Mouse (Mus musculus): ENCODE data around the gene Mvb12b. TPM values are rescaled to one million over a fixed set of nuclear protein-coding genes. Genes with fewer than 3 reads are reported as not detected.

The Mvb12b gene
- polyA plus RNA-seq, 1 experiment from 2014 or later = 17.7 TPM

DNA sequence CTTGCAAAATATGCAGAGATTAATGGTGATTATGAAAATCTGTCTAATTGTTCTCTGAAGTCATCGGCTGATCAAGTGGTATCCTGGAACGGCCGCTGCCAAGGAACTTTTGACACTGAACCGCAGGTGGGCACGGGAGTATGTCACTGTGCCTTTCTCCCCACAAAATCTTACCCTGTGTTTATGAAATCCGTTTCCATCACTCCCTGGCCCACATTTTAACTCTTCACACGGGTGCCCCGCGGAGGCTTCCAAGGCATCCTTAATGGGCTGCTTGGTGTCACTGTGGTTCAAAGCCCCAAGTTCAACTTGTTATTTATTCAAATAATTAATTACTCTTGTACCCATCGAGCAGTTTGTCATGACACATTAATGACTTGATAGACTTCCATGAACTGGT is 116.4 kb downstream of the Mvb12b start:
- Histone ChIP-seq H3K4me3 (ENCODE audit: low read depth, low read length) (no peak overlapping the region), H3K27ac (ENCODE audit: low read depth, low read length) (no peak overlapping the region), H3K4me1 (replicated peaks; ENCODE audit: control insufficient read depth, insufficient read depth, low read length) (no peaks in the 10 kb centered on the region), H3K27me3 (replicated peaks; ENCODE audit: control insufficient read depth, insufficient read depth, low read length) (no peaks in the 10 kb centered on the region), H3K4me2 (no peak overlapping the region), H3K9ac (ENCODE audit: low read depth, low read length) (no peak overlapping the region), H3K36me3 (ENCODE audit: control insufficient read depth, insufficient read depth, low read length) (peaks cover 4% of the 10 kb centered on the region; the same call in 1 of the 2 replicates), H3K9me3 (ENCODE audit: control insufficient read depth, low read length) (no peaks in the 10 kb centered on the region)
- DNase-seq (ENCODE audit: low spot score) (no peak), ATAC-seq (replicated peaks; ENCODE audit: low FRiP score) (no peak)
- 87% methylated on average over 10 of the region's 10 CpGs for WGBS

- no peak overlapping the region for H3K4me2 ChIP-seq
- H3K4me3 ChIP-seq (ENCODE audit: low read depth, low read length) = no peak overlapping the region
- H3K27ac ChIP-seq (ENCODE audit: low read depth, low read length) = no peak overlapping the region
- 82% methylated on average over 4 of the region's 4 CpGs for WGBS
- H3K9ac ChIP-seq (ENCODE audit: low read depth, low read length) = no peak overlapping the region
- DNase-seq (ENCODE audit: low spot score) = no peak
- H3K27me3 ChIP-seq (replicated peaks; ENCODE audit: control insufficient read depth, insufficient read depth, low read length) = no peaks in the 10 kb centered on the region
- H3K4me1 ChIP-seq (replicated peaks; ENCODE audit: control insufficient read depth, insufficient read depth, low read length) = no peaks in the 10 kb centered on the region
- H3K9me3 ChIP-seq (ENCODE audit: control insufficient read depth, low read length) = no peaks in the 10 kb centered on the region
- no peak for ATAC-seq (replicated peaks; ENCODE audit: low FRiP score)
- H3K36me3 ChIP-seq (ENCODE audit: control insufficient read depth, insufficient read depth, low read length) = peaks cover 2% of the 10 kb centered on the region; the same call in 1 of the 2 replicates
These were observed 117.1 kb downstream of the Mvb12b start for GRCm38 (mm10) chr2:33770526-33771130.

DNA sequence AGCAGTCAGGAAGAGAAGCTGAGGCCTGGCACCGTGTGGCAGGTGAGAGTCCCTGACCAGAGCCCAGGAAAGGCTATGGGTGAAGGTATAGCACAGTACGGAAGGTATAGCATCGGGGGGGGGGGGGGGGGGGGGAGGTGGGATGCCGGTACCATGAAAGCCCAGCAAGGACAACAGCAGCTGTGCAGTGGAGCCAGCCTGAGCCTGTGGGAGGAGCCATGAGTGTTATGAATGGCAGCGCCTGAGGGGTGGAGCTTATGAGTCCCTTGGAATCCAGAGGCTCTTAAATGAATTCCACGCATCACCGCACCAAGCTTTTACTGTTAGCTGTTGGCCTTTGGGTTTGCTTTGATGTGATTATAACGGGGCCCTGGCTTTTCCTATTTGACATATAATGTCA is 123.3 kb downstream of the Mvb12b start:
- H3K4me1 ChIP-seq (replicated peaks; ENCODE audit: control insufficient read depth, insufficient read depth, low read length) = no peaks in the 10 kb centered on the region
- DNase-seq (ENCODE audit: low spot score) (no peak), ATAC-seq (replicated peaks; ENCODE audit: low FRiP score) (no peak)
- H3K4me2 ChIP-seq = no peak overlapping the region
- no peak overlapping the region for H3K9ac ChIP-seq (ENCODE audit: low read depth, low read length)
- no peak overlapping the region for H3K4me3 ChIP-seq (ENCODE audit: low read depth, low read length)
- H3K27me3 ChIP-seq (replicated peaks; ENCODE audit: control insufficient read depth, insufficient read depth, low read length) = no peaks in the 10 kb centered on the region
- H3K27ac ChIP-seq (ENCODE audit: low read depth, low read length) = no peak overlapping the region
- 81% methylated on average over 7 of the region's 8 CpGs for WGBS
- no peaks in the 10 kb centered on the region for H3K36me3 ChIP-seq (ENCODE audit: control insufficient read depth, insufficient read depth, low read length)
- no peaks in the 10 kb centered on the region for H3K9me3 ChIP-seq (ENCODE audit: control insufficient read depth, low read length)

- H3K4me2 ChIP-seq = no peak overlapping the region
- no peaks in the 10 kb centered on the region for H3K9me3 ChIP-seq (ENCODE audit: control insufficient read depth, low read length)
- DNase-seq (ENCODE audit: low spot score) (no peak), ATAC-seq (replicated peaks; ENCODE audit: low FRiP score) (no peak)
- no peaks in the 10 kb centered on the region for H3K27me3 ChIP-seq (replicated peaks; ENCODE audit: control insufficient read depth, insufficient read depth, low read length)
- no peak overlapping the region for H3K4me3 ChIP-seq (ENCODE audit: low read depth, low read length)
- no peaks in the 10 kb centered on the region for H3K4me1 ChIP-seq (replicated peaks; ENCODE audit: control insufficient read depth, insufficient read depth, low read length)
- no peaks in the 10 kb centered on the region for H3K36me3 ChIP-seq (ENCODE audit: control insufficient read depth, insufficient read depth, low read length)
- H3K9ac ChIP-seq (ENCODE audit: low read depth, low read length) = no peak overlapping the region
- H3K27ac ChIP-seq (ENCODE audit: low read depth, low read length) = no peak overlapping the region
- WGBS = 82% methylated on average over 6 of the region's 6 CpGs
These were observed 125.5 kb downstream of the Mvb12b start for GRCm38 (mm10) chr2:33762210-33762609.

- Histone ChIP-seq H3K9ac (ENCODE audit: low read depth, low read length) (no peak overlapping the region), H3K4me2 (no peak overlapping the region), H3K4me3 (ENCODE audit: low read depth, low read length) (no peak overlapping the region), H3K9me3 (ENCODE audit: control insufficient read depth, low read length) (no peaks in the 10 kb centered on the region), H3K27ac (ENCODE audit: low read depth, low read length) (no peak overlapping the region), H3K27me3 (replicated peaks; ENCODE audit: control insufficient read depth, insufficient read depth, low read length) (no peaks in the 10 kb centered on the region), H3K36me3 (ENCODE audit: control insufficient read depth, insufficient read depth, low read length) (no peaks in the 10 kb centered on the region), H3K4me1 (replicated peaks; ENCODE audit: control insufficient read depth, insufficient read depth, low read length) (peaks cover 6% of the 10 kb centered on the region; the same call in 1 of the 2 replicates)
- WGBS = 83% methylated on average over 13 of the region's 13 CpGs
- no peak for ATAC-seq (replicated peaks; ENCODE audit: low FRiP score)
- no peak for DNase-seq (ENCODE audit: low spot score)
These were observed 127.2 kb downstream of the Mvb12b start for GRCm38 (mm10) chr2:33760571-33760991.

GRCm38 (mm10) chr2:33759447-33759846 is 128.3 kb downstream of the Mvb12b start:
- no peak overlapping the region for H3K4me3 ChIP-seq (ENCODE audit: low read depth, low read length)
- no peaks in the 10 kb centered on the region for H3K9me3 ChIP-seq (ENCODE audit: control insufficient read depth, low read length)
- WGBS = 82% methylated on average over 10 of the region's 10 CpGs
- H3K9ac ChIP-seq (ENCODE audit: low read depth, low read length) = no peak overlapping the region
- no peaks in the 10 kb centered on the region for H3K36me3 ChIP-seq (ENCODE audit: control insufficient read depth, insufficient read depth, low read length)
- H3K27ac ChIP-seq (ENCODE audit: low read depth, low read length) = no peak overlapping the region
- H3K27me3 ChIP-seq (replicated peaks; ENCODE audit: control insufficient read depth, insufficient read depth, low read length) = no peaks in the 10 kb centered on the region
- H3K4me2 ChIP-seq = no peak overlapping the region
- peaks cover 14% of the 10 kb centered on the region for H3K4me1 ChIP-seq (replicated peaks; ENCODE audit: control insufficient read depth, insufficient read depth, low read length)
- no peak for ATAC-seq (replicated peaks; ENCODE audit: low FRiP score)
- no peak for DNase-seq (ENCODE audit: low spot score)

GRCm38 (mm10) chr2:33755633-33756020 is 132.1 kb downstream of the Mvb12b start:
- peaks cover 24% of the 10 kb centered on the region for H3K4me1 ChIP-seq (replicated peaks; ENCODE audit: control insufficient read depth, insufficient read depth, low read length)
- 44% methylated on average over 6 of the region's 6 CpGs for WGBS
- H3K36me3 ChIP-seq (ENCODE audit: control insufficient read depth, insufficient read depth, low read length) = no peaks in the 10 kb centered on the region
- H3K4me3 ChIP-seq (ENCODE audit: low read depth, low read length) = no peak overlapping the region
- no peaks in the 10 kb centered on the region for H3K27me3 ChIP-seq (replicated peaks; ENCODE audit: control insufficient read depth, insufficient read depth, low read length)
- H3K9me3 ChIP-seq (ENCODE audit: control insufficient read depth, low read length) = no peaks in the 10 kb centered on the region
- no peak overlapping the region for H3K4me2 ChIP-seq
- no peak overlapping the region for H3K9ac ChIP-seq (ENCODE audit: low read depth, low read length)
- no peak for DNase-seq (ENCODE audit: low spot score)
- ATAC-seq (replicated peaks; ENCODE audit: low FRiP score) = peak; percentile 43; the same call in 1 of the 2 replicates
- H3K27ac ChIP-seq (ENCODE audit: low read depth, low read length) = peak overlapping the region; percentile 26; the same call in 1 of the 2 replicates

DNA sequence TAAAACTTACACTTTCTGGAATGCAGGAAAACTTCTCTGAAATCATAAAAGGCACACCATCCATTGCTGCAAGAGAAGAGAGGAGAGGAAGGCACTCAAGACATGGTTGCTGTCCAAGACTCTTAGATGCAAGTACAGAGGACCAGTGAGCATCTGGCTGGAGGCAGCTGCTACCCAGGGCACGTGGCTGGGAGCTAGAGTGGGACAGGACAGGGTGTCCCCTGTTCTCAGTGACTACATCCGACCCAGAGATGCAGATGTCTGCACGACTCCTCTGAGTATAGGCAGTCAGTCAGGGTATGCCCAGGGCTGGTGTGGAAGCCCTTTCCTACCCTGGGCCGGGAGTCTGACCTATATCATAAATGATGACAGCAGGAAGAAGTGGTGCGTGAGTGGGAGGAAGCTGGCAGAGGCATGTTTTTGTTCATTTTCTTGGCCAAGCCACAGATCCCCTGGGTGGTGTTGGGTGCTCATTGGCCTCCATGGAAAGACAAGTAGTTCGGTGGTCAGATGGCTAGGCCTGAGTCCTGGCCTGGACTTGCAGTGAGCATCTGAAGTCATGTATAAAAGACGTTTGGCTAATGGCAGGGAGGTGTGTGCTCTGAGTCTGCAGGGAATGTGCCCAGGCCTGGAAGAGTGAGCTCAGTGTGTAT is 132.6 kb downstream of the Mvb12b start:
- ATAC-seq (replicated peaks; ENCODE audit: low FRiP score) = no peak
- DNase-seq (ENCODE audit: low spot score) = no peak
- no peaks in the 10 kb centered on the region for H3K27me3 ChIP-seq (replicated peaks; ENCODE audit: control insufficient read depth, insufficient read depth, low read length)
- H3K27ac ChIP-seq (ENCODE audit: low read depth, low read length) = peak overlapping the region; percentile 6; the same call in 1 of the 2 replicates
- H3K9ac ChIP-seq (ENCODE audit: low read depth, low read length) = no peak overlapping the region
- no peak overlapping the region for H3K4me3 ChIP-seq (ENCODE audit: low read depth, low read length)
- no peak overlapping the region for H3K4me2 ChIP-seq
- peaks cover 24% of the 10 kb centered on the region for H3K4me1 ChIP-seq (replicated peaks; ENCODE audit: control insufficient read depth, insufficient read depth, low read length)
- WGBS = 65% methylated on average over 7 of the region's 7 CpGs
- 0 out of 2 replicates have a peak, but pooled peaks cover under 1% of the 10 kb centered on the region for H3K36me3 ChIP-seq (ENCODE audit: control insufficient read depth, insufficient read depth, low read length)
- H3K9me3 ChIP-seq (ENCODE audit: control insufficient read depth, low read length) = no peaks in the 10 kb centered on the region

DNA sequence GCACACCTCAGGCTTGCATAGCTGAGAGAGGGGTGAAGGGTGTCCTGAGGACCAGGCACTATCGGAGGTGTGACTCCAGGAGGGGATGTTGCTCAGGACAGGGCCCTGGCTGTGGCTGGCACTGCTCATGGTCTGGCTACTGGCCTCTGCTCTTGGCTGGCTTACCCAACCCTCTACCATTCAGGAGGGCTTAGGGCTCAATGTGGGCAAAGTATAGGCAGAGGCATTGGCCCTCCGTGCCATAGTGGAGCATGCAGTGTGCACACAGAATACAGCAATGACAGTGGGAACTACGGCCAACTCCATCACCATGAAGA is 133.5 kb downstream of the Mvb12b start:
- H3K27ac ChIP-seq (ENCODE audit: low read depth, low read length) = peak overlapping the region; percentile 6
- 79% methylated on average over 3 of the region's 3 CpGs for WGBS
- H3K9ac ChIP-seq (ENCODE audit: low read depth, low read length) = no peak overlapping the region

More for the DNA sequence above, 133.5 kb downstream of the Mvb12b start:
- no peaks in the 10 kb centered on the region for H3K27me3 ChIP-seq (replicated peaks; ENCODE audit: control insufficient read depth, insufficient read depth, low read length)
- no peak for ATAC-seq (replicated peaks; ENCODE audit: low FRiP score)
- H3K4me2 ChIP-seq = no peak overlapping the region
- no peak for DNase-seq (ENCODE audit: low spot score)
- no peaks in the 10 kb centered on the region for H3K9me3 ChIP-seq (ENCODE audit: control insufficient read depth, low read length)
- no peak overlapping the region for H3K4me3 ChIP-seq (ENCODE audit: low read depth, low read length)
- H3K36me3 ChIP-seq (ENCODE audit: control insufficient read depth, insufficient read depth, low read length) = peaks cover 5% of the 10 kb centered on the region; the same call in 1 of the 2 replicates
- H3K4me1 ChIP-seq (replicated peaks; ENCODE audit: control insufficient read depth, insufficient read depth, low read length) = peaks cover 24% of the 10 kb centered on the region

Data from liver, embryonic 11.5 days (tissue).